In genomic region chr2:66408899-66409739, GRCm38 (mm10) we compare ENCODE assay signal across 8 mouse cellular contexts. TPM values are rescaled to one million over a fixed set of nuclear protein-coding genes. Genes with fewer than 3 reads are reported as not detected.
DNase-seq lines count a peak whose midpoint lies in the region; ATAC-seq and TF ChIP-seq lines count a peak whose summit lies in the region.

No protein-coding gene starts in this region.

- H3K27ac ChIP-seq in embryonic fibroblast, embryonic 13.5 days (ENCODE audit: insufficient read depth, low read length): no peak overlapping the region
- H3K27ac ChIP-seq in intestine, postnatal 0 days (ENCODE audit: low read depth, low read length): no peak overlapping the region
- H3K27ac ChIP-seq in liver, embryonic 13.5 days: no peak overlapping the region

- H3K4me3 ChIP-seq in embryonic fibroblast, embryonic 13.5 days (ENCODE audit: insufficient read depth, low read length): peak overlapping the region; percentile 36; the same call in 1 of the 2 replicates
- H3K4me3 ChIP-seq in intestine, postnatal 0 days (ENCODE audit: low read depth, low read length): peak overlapping the region; percentile 38
- H3K4me3 ChIP-seq in liver, embryonic 13.5 days (replicated peaks): peak overlapping the region; percentile 23; the same call in 1 of the 2 replicates

- no peak for TF ChIP-seq POLR2A in embryonic fibroblast, embryonic 13.5 days (IDR thresholded peaks at IDR 0.05; ENCODE audit: low read depth, low read length)

- TF ChIP-seq CTCF in embryonic fibroblast, embryonic 13.5 days (IDR thresholded peaks at IDR 0.05; ENCODE audit: borderline replicate concordance, insufficient read depth, low read length): no peak
- no peak for TF ChIP-seq CTCF in intestine, postnatal 0 days (IDR thresholded peaks at IDR 0.05; ENCODE audit: low read depth)

- H3K27me3 ChIP-seq in intestine, postnatal 0 days (replicated peaks; ENCODE audit: control insufficient read depth, insufficient read depth, low read length): 0 out of 2 replicates have a peak, but pooled peaks cover 8% of the 10 kb centered on the region
- peaks cover 17% of the 10 kb centered on the region for H3K27me3 ChIP-seq in liver, embryonic 13.5 days

- no peak for ATAC-seq in frontal cortex, adult (ENCODE audit: low TSS enrichment)
- peak; percentile 22 for ATAC-seq in activated CD4-positive, CD25-positive, alpha-beta regulatory T cell, adult 4 months
- no peak for ATAC-seq in intestine, postnatal 0 days
- ATAC-seq in liver, embryonic 13.5 days (ENCODE audit: low read depth): no peak

- no peaks in the 10 kb centered on the region for H3K4me1 ChIP-seq in embryonic fibroblast, embryonic 13.5 days (ENCODE audit: control insufficient read depth, insufficient read depth, low read length)
- no peaks in the 10 kb centered on the region for H3K4me1 ChIP-seq in intestine, postnatal 0 days (replicated peaks; ENCODE audit: control insufficient read depth, insufficient read depth, low read length)
- no peaks in the 10 kb centered on the region for H3K4me1 ChIP-seq in liver, embryonic 13.5 days (replicated peaks)

- whole genome bisulfite sequencing in intestine, postnatal 0 days: 11% methylated on average over 12 of the region's 12 CpGs
- 4% methylated on average over 12 of the region's 12 CpGs for WGBS in liver, embryonic 13.5 days (ENCODE audit: insufficient replicate concordance)

- H3K4me2 ChIP-seq in intestine, postnatal 0 days (replicated peaks; ENCODE audit: low read depth): peak overlapping the region; percentile 85
- peak overlapping the region; percentile 49 for H3K4me2 ChIP-seq in liver, embryonic 13.5 days

- H3K9me3 ChIP-seq in intestine, postnatal 0 days (ENCODE audit: control insufficient read depth): no peaks in the 10 kb centered on the region
- H3K9me3 ChIP-seq in liver, embryonic 13.5 days (replicated peaks): no peaks in the 10 kb centered on the region

- peak; percentile 28 to 32 for DNase-seq in frontal cortex, postnatal 14 days (ENCODE audit: low spot score in 2 of 2)
- no peak for DNase-seq in liver, embryonic 13.5 days
- peak; percentile 9 for DNase-seq in retina, postnatal 7 days (ENCODE audit: low read depth, low spot score)
- no peak for DNase-seq in urinary bladder, postnatal 25 days (ENCODE audit: low spot score)

- H3K9ac ChIP-seq in intestine, postnatal 0 days (ENCODE audit: low read depth, low read length): no peak overlapping the region
- no peak overlapping the region for H3K9ac ChIP-seq in liver, embryonic 13.5 days

- H3K36me3 ChIP-seq in intestine, postnatal 0 days (ENCODE audit: control insufficient read depth, insufficient read depth): no peaks in the 10 kb centered on the region
- no peaks in the 10 kb centered on the region for H3K36me3 ChIP-seq in liver, embryonic 13.5 days

RNA-seq across cellular contexts. Expression of gene Scn1a, which starts 31.5 kb away (rescaled TPM):
- under 1 TPM in 1 of 2 experiments, not detected in 1; 0.29 TPM for polyA plus RNA-seq in activated CD4-positive, CD25-positive, alpha-beta regulatory T cell, adult 4 months (2017; shearing (Covaris generic))
- 0.14 and 0.17 TPM in 2 replicates for polyA plus RNA-seq in embryonic fibroblast, embryonic 13.5 days (2011; ENCODE audit: insufficient read length, low read depth, missing spikeins)
- polyA plus RNA-seq in intestine, postnatal 0 days (2015; fragmentation: Nextera tagmentation; extraction: Ambion mirVana): 0.05 and 0.09 TPM in 2 replicates
- 0.01 TPM in 1 of 2 replicates, not detected in the other for polyA plus RNA-seq in liver, embryonic 13.5 days (2015; fragmentation: Nextera tagmentation; extraction: Ambion mirVana)

Comparison
In these comparisons a context has a peak if more than half of its experiments do, and no peak if none do; other contexts are left out.
1. DNase-seq: peak in frontal cortex, postnatal 14 days (2 of 2) and retina, postnatal 7 days (single experiment); none in liver, embryonic 13.5 days (single experiment) and urinary bladder, postnatal 25 days (single experiment).
2. Peak in every context shown above with its lines, with median percentiles within 50 percentile points of each other: H3K4me3 ChIP-seq.